Mouse (Mus musculus): ENCODE measurements around the gene B3galt1. TPM values are rescaled to one million over a fixed set of nuclear protein-coding genes. Genes with fewer than 3 reads are reported as not detected.

Gene B3galt1
- polyA plus RNA-seq (2012; rRNA removed), result 0.06 and 0.10 TPM in 2 replicates

GRCm38 (mm10) chr2:67565480-67566331, at the start of gene B3galt1:
TSS of gene B3galt1 (plus strand) at chr2:67565871.

Other genes with a start within 250 kb of the B3galt1 start
- not detected in 2 replicates for gene Gm21830, start 152.1 kb upstream of the B3galt1 start, polyA plus RNA-seq (2012; rRNA removed)
- gene Gm26727, start 132.7 kb upstream of the B3galt1 start, polyA plus RNA-seq (2012; rRNA removed), result not detected in 2 replicates
- not detected in 2 replicates for gene Xirp2, start 119.9 kb upstream of the B3galt1 start, polyA plus RNA-seq (2012; rRNA removed)